Mouse (Mus musculus) olfactory bulb, adult 2 months (tissue): ENCODE measurements around the gene Tmed1. TPM values are rescaled to one million over a fixed set of nuclear protein-coding genes. Genes with fewer than 3 reads are reported as not detected.
"Not testable (repeated sequence)": the region's sequence is repeated elsewhere in the genome, so short reads cannot be mapped to it uniquely, and the experiment has no call there.

Experiments
- H3K27ac ChIP-seq: fragments of 200-500 bp; 2 replicates; pipeline ENCODE4 v1.5.1; 2012; ENCODE audit warnings: low read depth, low read length; ENCODE audit not compliant: insufficient read depth
- H3K4me1 ChIP-seq: fragments of 200-500 bp; 2 replicates; pipeline ENCODE4 v1.6.1; 2012; ENCODE audit warnings: low read length; ENCODE audit not compliant: control insufficient read depth, insufficient read depth
- H3K4me3 ChIP-seq: fragments of 200-500 bp; 2 replicates; pipeline ENCODE4 v1.5.1; 2012; ENCODE audit warnings: mild to moderate bottlenecking, low read depth, low read length, moderate library complexity; ENCODE audit not compliant: insufficient read depth
- CTCF ChIP-seq: fragments of 200-500 bp; IDR thresholded peaks from 2 replicates; pipeline ENCODE4 v1.5.1; 2012; ENCODE audit warnings: low read depth, mild to moderate bottlenecking, low read length, moderate library complexity; ENCODE audit not compliant: insufficient read depth
- POLR2A ChIP-seq: fragments of 200-500 bp; IDR thresholded peaks from 2 replicates; pipeline ENCODE4 v1.6.1; 2012; ENCODE audit warnings: mild to moderate bottlenecking, low read depth, low read length, moderate library complexity; ENCODE audit not compliant: insufficient read depth
- WGBS: fragments of 180-500 bp; shearing (Covaris S2); methylation state at CpG from one replicate; pipeline ENCODE4 v1.1.7; 2018; 5-methylcytosine and 5-hydroxymethylcytosine counted together
- polyA plus RNA-seq: library from polyadenylated mRNA; stranded (reverse); fragments of >200 nt; gene quantifications from 2 replicates; pipeline ENCODE4 v1.2.4, GENCODE M21; 2012; ENCODE audit warnings: low replicate concordance; ENCODE audit not compliant: missing spikeins, insufficient read depth, insufficient read length

Tmed1 gene
- polyA plus RNA-seq, 1 experiment = not detected

DNA sequence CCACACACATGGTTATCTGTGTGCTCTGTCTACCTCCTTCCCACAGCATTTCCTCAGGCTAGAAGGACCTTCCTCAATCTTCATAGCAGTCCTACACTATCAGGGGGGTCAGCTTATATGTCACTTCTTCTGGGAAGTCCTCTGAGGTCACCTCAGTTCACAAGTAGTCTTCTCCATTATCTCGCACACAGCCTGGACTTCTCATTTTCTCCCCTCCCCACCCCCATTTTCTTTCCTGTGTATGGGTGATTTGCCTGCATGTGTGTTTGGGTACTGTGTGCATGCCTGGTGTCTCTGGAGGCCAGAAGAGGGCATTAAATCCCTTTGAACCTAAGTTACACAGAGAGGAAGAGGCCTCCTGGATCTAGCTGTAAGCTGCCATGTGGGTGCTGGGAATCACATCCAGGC is 17.9 kb upstream of the Tmed1 start:
- Histone ChIP-seq H3K27ac (no peak overlapping the region), H3K4me1 (peaks cover 5% of the 10 kb centered on the region; the same call in 1 of the 2 replicates), H3K4me3 (no peak overlapping the region)
- TF ChIP-seq CTCF (no peak), POLR2A (no peak)
- WGBS = 74% methylated on average over 1 of the region's 1 CpGs

DNA sequence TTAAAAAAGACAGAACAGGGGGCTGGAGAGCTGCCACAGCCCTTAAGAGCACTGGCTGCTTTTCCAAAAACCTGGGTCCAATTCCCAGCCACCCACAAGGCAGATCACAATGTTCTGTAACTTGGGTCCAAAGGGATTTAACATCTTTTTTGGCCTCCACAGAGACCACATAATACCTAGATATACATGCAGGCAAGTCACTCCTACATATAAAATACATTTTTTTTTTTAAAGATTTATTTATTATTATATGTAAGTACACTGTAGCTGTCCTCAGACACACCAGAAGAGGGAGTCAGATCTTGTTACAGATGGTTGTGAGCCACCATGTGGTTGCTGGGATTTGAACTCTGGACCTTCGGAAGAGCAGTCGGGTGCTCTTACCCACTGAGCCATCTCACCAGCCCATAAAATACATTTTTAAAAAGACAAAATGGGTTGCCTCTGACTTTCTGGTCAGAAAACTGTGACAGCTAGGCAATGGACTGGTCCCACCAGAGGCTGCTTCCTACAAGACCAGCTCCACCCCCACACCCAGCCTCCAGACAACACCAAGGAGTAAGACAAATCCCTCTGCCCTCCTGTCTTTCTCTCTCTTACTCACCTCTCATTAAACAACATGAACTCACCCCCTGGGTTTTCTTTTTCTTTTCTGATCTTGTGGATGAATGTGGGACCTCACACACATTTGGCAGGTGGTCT is 17.2 kb upstream of the Tmed1 start:
- Histone ChIP-seq H3K27ac (no peak overlapping the region), H3K4me1 (peaks cover 5% of the 10 kb centered on the region; the same call in 1 of the 2 replicates), H3K4me3 (no peak overlapping the region)
- TF ChIP-seq POLR2A = no peak
- TF ChIP-seq CTCF = no peak
- WGBS = 98% methylated on average over 2 of the region's 2 CpGs

DNA sequence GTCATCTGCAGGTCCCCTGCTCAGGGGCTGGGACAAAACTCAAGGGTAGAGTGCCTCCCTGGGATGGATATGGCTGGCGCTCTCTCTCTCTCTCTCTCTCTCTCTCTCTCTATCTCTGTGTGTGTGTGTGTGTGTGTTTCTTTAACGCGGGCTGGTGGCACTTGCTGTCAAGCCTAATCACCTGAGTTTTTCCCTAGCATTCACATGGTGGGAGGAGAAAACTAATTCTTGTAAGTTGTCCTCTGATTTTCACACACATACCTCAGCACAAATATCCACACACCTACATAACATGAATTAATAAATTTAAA is 16.5 kb upstream of the Tmed1 start:
- TF ChIP-seq POLR2A = no peak
- TF ChIP-seq CTCF = no peak
- Histone ChIP-seq H3K27ac (no peak overlapping the region), H3K4me1 (peaks cover 5% of the 10 kb centered on the region; the same call in 1 of the 2 replicates), H3K4me3 (no peak overlapping the region)
- WGBS = 85% methylated on average over 3 of the region's 3 CpGs

DNA sequence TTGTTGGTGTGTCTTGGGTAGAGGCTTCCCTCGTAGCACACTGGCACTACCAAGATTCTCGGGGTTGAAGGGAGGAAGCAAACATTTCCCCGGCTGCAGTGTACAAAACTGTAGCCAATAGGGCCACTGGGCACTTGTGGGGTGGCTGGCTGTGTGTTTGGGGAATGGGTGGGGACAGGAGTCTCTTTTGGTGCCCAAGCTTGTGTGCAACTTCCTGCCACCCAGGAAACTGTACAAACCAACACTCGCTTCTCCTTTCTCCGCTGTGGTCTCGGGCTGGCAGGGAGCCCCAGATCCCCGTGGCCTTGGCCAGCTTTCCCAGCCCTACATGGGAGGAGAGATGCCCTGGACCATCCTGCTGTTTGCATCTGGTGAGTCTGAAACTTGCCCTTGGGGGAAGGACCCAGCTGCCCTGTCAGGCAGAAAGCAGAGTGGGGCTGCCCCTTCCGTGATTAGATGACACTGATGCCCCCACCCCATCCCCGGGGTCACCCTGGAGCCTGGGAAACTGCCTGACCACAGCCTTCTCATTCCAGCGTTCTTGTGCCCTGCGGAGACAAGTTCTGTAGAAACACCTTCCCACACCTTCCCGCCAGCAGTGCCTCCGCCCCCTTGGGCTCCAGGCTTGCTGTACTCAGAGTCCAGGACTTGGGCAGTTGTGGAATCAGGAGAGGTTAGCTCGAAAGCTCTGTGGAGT is 16.0 kb upstream of the Tmed1 start, which contains the start of gene AB124611:
Gene AB124611 (plus strand): TSS at position 240 of the 697 bp plus-strand sequence.
- no peak within 1 kb of the TSS for H3K4me3 ChIP-seq
- TF ChIP-seq CTCF (no peak), POLR2A (no peak)
- H3K4me1 ChIP-seq = peaks cover 5% of the 10 kb centered on the region; the same call in 1 of the 2 replicates
- H3K27ac ChIP-seq = no peak within 1 kb of the TSS
- WGBS = 53% methylated on average over 14 of the region's 14 CpGs

DNA sequence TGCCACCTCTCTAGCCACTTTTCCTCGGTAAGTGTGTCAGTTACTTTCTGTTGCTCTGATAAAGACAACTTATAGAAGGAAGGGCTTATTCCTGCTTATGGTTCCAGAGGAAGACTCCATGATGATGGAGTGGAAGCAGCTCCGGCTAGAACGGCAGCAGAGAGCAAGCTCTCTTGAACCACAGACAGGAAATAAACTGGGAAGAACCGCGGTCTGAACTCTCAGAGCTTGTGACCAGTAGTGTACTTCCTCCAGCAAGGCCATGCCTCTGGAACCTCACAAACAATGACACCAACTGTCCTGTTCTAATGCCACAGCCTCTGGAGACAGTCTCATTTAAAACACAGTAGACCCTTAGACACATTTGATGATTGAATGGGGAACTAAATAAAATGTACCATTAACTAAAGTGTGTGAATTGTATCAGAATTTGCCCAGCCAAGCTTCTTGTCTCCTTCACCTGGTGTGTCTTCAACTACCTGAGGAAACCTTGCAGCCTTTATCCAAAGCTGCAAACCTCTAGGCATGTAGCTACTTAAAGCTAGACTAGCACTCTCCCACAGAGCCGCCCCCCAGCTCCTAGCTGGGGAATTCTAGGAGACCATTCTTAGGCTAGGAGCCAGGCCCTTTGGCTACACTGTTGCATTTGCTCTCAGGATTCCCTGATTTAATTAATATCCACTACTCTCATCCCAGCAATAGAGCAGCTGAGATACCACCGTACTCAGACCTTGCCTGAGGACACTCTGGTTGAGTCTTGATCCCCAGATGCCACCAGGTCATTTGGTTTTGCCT is 15.3 kb upstream of the Tmed1 start:
- Histone ChIP-seq H3K27ac (no peak overlapping the region), H3K4me1 (peaks cover 5% of the 10 kb centered on the region; the same call in 1 of the 2 replicates), H3K4me3 (no peak overlapping the region)
- 65% methylated on average over 7 of the region's 7 CpGs for WGBS
- TF ChIP-seq CTCF (no peak), POLR2A (no peak)

DNA sequence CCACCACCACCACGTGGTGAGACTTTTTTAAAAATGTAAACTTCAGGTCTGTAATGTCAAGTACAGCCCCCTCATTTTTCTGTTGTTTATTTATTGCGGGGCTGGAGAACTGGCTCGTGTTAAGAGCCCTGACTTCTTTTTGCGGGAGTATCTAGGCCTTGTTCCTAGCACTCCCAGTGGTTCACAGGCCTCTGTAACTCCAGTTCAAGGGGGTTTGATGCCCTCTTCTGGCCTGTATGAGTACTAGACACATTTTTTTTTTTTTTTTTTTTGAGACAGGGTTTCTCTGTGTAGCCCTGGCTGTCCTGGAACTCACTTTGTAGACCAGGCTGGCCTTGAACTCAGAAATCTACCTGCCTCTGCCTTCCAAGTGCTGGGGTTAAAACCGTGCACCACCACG is 8.6 kb upstream of the Tmed1 start:
- H3K4me1 ChIP-seq, H3K4me3 ChIP-seq, H3K27ac ChIP-seq: not testable (repeated sequence)
- WGBS = 86% methylated on average over 6 of the region's 6 CpGs

DNA sequence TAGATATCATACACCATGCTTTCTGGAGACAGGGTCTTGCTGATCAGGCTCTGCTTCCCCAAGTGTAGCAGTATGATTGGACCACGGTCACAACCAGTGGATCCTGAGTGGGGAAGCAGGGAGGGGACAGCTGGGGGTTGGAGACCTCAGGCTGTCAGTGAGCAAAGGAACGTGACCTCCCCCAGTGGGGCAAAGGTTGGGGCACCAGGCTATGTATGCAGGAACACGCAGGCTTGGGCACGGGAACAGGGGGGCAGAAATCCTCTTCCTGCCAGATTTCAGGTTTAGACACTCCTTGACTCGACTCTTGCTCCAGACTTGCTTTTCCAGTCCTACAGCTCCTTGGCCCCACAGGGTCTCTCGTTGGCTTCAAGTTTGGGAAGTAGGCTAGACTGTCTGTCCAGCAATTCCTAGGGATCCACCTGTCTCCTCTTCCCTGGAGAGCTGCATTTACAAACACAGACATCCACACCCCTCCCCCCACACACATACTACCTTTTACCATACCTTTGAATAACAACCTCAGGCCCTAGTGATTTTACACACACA is 8.0 kb upstream of the Tmed1 start:
- H3K4me3 ChIP-seq = no peak overlapping the region
- no peak overlapping the region for H3K27ac ChIP-seq
- no peaks in the 10 kb centered on the region for H3K4me1 ChIP-seq
- 87% methylated on average over 6 of the region's 6 CpGs for WGBS
- no peak for TF ChIP-seq POLR2A
- TF ChIP-seq CTCF = no peak

DNA sequence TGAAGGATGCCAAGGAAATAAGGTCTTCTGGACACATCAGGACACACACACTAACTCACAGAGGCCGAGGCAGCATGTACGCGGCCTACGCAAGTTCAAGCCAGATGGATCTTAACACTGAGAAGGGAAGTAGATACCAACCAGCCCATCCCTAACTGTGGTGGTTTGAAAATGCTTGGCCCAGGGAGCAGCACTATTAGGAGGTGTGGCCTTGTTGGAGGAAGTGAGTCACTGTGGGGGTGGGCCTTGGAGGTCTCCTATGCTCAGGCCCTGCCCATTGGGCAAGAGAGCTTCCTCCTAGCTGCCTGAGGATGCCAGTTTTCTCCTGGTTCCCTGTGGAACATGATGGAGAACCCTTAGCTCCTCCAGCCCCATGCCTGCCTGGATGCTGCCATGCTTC is 3.4 kb upstream of the Tmed1 start:
- no peak for TF ChIP-seq POLR2A
- no peak for TF ChIP-seq CTCF
- 99% methylated on average over 4 of the region's 4 CpGs for WGBS
- H3K4me3 ChIP-seq = no peak overlapping the region

DNA sequence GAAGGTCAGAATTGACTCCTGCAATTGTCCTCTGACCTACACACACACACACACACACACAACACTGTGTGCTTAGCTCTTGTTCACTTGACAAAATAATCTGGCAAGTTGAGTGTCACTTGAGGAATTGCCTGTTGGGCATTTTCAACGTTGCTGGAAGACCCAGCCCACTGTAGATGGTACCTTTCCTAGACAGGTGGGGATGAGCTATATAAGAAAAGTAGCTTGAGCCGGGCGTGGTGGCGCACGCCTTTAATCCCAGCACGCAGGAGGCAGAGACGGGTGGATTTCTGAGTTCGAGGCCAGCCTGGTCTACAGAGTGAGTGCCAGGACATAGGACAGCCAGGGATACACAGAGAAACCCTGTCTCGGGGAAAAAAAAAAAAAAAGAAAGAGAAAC is 1.0 kb upstream of the Tmed1 start:
- Histone ChIP-seq H3K4me1 (peaks cover 8% of the 10 kb centered on the region), H3K27ac (no peak overlapping the region), H3K4me3 (no peak overlapping the region)
- 82% methylated on average over 9 of the region's 9 CpGs for WGBS
- TF ChIP-seq POLR2A (no peak), CTCF (no peak)

More for the DNA sequence above, 3.4 kb upstream of the Tmed1 start:
- Histone ChIP-seq H3K4me1 (peaks cover 8% of the 10 kb centered on the region), H3K27ac (no peak overlapping the region)
